Comparison of ENCODE assay signal across 9 mouse cellular contexts in the genomic region with DNA sequence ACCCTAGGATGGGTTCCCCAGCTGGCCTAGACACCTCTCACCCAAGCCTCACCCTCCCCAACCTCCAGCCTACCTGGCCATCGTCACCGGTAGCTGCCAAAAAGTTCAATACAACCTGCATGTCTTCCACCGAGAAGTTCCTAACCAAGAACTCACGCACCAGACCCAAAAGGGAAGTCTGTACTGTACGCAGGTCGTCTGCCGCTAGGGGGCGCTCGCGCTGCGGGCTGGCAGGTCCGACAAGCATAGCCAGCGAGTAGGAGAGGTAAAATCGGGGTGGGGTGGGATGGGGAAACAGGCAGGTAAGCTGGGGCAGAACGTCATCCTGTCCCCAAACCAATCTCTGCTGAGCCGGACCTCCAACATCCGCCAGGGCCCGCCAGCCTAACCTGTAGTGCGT. TPM values are rescaled to one million over a fixed set of nuclear protein-coding genes. Genes with fewer than 3 reads are reported as not detected.
DNase-seq lines count a peak whose midpoint lies in the region; ATAC-seq and TF ChIP-seq lines count a peak whose summit lies in the region.
"Had no signal": no experiment of that assay in that cellular context is flagged by ENCODE, and none has a peak within 500 bp of the region (broad histone marks: within the 10 kb centered on the region; RNA-seq: fewer than 3 reads in every experiment).

No protein-coding gene starts in this region.

- no peaks in the 10 kb centered on the region for H3K79me2 ChIP-seq in MEL (ENCODE audit: control insufficient read depth, insufficient read depth, low read length, poor library complexity)

- no peak overlapping the region for H3K27ac ChIP-seq in MEL (ENCODE audit: control insufficient read depth, low read depth, low read length)
- no peak overlapping the region for H3K27ac ChIP-seq in embryonic fibroblast, embryonic 13.5 days (ENCODE audit: insufficient read depth, low read length)
- no peak overlapping the region for H3K27ac ChIP-seq in heart, embryonic 16.5 days (ENCODE audit: low read length)
- H3K27ac ChIP-seq in layer of hippocampus, adult 2 months = no peak overlapping the region
- H3K27ac ChIP-seq: liver, embryonic 15.5 days had no signal

- TF ChIP-seq POLR2A in MEL (IDR thresholded peaks at IDR 0.05; ENCODE audit: control insufficient read depth in 1 of 2, insufficient read depth in 1 of 2, low read depth in 1 of 2, low read length in 2 of 2, poor library complexity in 1 of 2) = no peak
- no peak for TF ChIP-seq POLR2A in embryonic fibroblast, embryonic 13.5 days (IDR thresholded peaks at IDR 0.05; ENCODE audit: low read depth, low read length)

- no peak overlapping the region for H3K4me2 ChIP-seq in heart, embryonic 16.5 days (ENCODE audit: low read depth, low read length)
- H3K4me2 ChIP-seq: liver, embryonic 15.5 days had no signal

- no peaks in the 10 kb centered on the region for H3K27me3 ChIP-seq in MEL (ENCODE audit: control insufficient read depth in 1 of 2, insufficient read depth in 2 of 2, low read length in 2 of 2)
- no peaks in the 10 kb centered on the region; the same call in 1 of the 2 replicates for H3K27me3 ChIP-seq in heart, embryonic 16.5 days (ENCODE audit: control insufficient read depth, insufficient read depth, low read length)
- H3K27me3 ChIP-seq: liver, embryonic 15.5 days had no signal

- peak; percentile 81 for DNase-seq in MEL (ENCODE audit: low read depth, low spot score)
- DNase-seq in brain, adult 2 months (ENCODE audit: low read depth, low spot score) = peak; percentile 89
- DNase-seq in layer of hippocampus, adult 2 months (ENCODE audit: low spot score in 2 of 2) = peak; percentile 79 to 93
- peak; percentile 87 for DNase-seq in lung, postnatal 25 days (ENCODE audit: low spot score)
- peak; percentile 96 for DNase-seq in right cerebral cortex, postnatal 14 days
- DNase-seq in urinary bladder, postnatal 25 days (ENCODE audit: low spot score) = peak; percentile 96

- TF ChIP-seq EP300 in MEL (IDR thresholded peaks at IDR 0.05; ENCODE audit: low read depth in 1 of 2, low read length in 2 of 2) = no peak

- H3K36me3 ChIP-seq in MEL (ENCODE audit: control insufficient read depth in 1 of 2, insufficient read depth in 2 of 2, low read length in 2 of 2) = no peaks in the 10 kb centered on the region; a peak in 1 of 4 replicates
- peaks cover 16% of the 10 kb centered on the region for H3K36me3 ChIP-seq in heart, embryonic 16.5 days (ENCODE audit: control insufficient read depth, insufficient read depth)

- TF ChIP-seq CTCF in MEL (IDR thresholded peaks at IDR 0.05 in 2 of 3, conservative IDR thresholded peaks at IDR 0.05 in 1 of 3; ENCODE audit: control insufficient read depth in 1 of 3, insufficient read depth in 1 of 3, low read depth in 2 of 3, low read length in 3 of 3, poor library complexity in 1 of 3, severe bottlenecking in 1 of 3) = peak; percentile 92 to 100 (median 95)
- TF ChIP-seq CTCF in embryonic fibroblast, embryonic 13.5 days (IDR thresholded peaks at IDR 0.05; ENCODE audit: borderline replicate concordance, insufficient read depth, low read length) = peak; percentile 95
- TF ChIP-seq CTCF in layer of hippocampus, adult 2 months (conservative IDR thresholded peaks at IDR 0.05) = peak; percentile 86

- ATAC-seq in heart, embryonic 16.5 days (replicated peaks; ENCODE audit: extremely low read depth, insufficient read depth, low FRiP score) = 0 out of 2 replicates have a peak, but pooled peaks have one; percentile 25

- TF ChIP-seq RAD21 in MEL (IDR thresholded peaks at IDR 0.05; ENCODE audit: low read depth, low read length) = peak; percentile 88

- no peak overlapping the region for H3K9ac ChIP-seq in MEL (ENCODE audit: control insufficient read depth, low read depth, low read length, poor library complexity, severe bottlenecking)
- H3K9ac ChIP-seq in heart, embryonic 16.5 days (ENCODE audit: low read length) = no peak overlapping the region
- H3K9ac ChIP-seq: liver, embryonic 15.5 days had no signal

- H3K9me3 ChIP-seq in MEL (replicated peaks; ENCODE audit: insufficient read depth, low read length) = no peaks in the 10 kb centered on the region
- no peaks in the 10 kb centered on the region for H3K9me3 ChIP-seq in heart, embryonic 16.5 days (replicated peaks; ENCODE audit: control insufficient read depth, low read length)
- H3K9me3 ChIP-seq: liver, embryonic 15.5 days had no signal

- WGBS in heart, embryonic 16.5 days = 11% methylated on average over 19 of the region's 19 CpGs

- no peaks in the 10 kb centered on the region for H3K4me1 ChIP-seq in MEL (ENCODE audit: control insufficient read depth in 1 of 2, insufficient read depth in 2 of 2, low read length in 2 of 2)
- H3K4me1 ChIP-seq in embryonic fibroblast, embryonic 13.5 days (ENCODE audit: control insufficient read depth, insufficient read depth, low read length) = no peaks in the 10 kb centered on the region
- H3K4me1 ChIP-seq in heart, embryonic 16.5 days (ENCODE audit: control insufficient read depth, insufficient read depth, low read length) = no peaks in the 10 kb centered on the region; the same call in 1 of the 2 replicates
- H3K4me1 ChIP-seq: liver, embryonic 15.5 days had no signal

- no peak overlapping the region for H3K4me3 ChIP-seq in MEL (ENCODE audit: control insufficient read depth in 1 of 2, insufficient read depth in 1 of 2, low read depth in 2 of 2, low read length in 2 of 2)
- no peak overlapping the region for H3K4me3 ChIP-seq in embryonic fibroblast, embryonic 13.5 days (ENCODE audit: insufficient read depth, low read length)
- no peak overlapping the region for H3K4me3 ChIP-seq in heart, embryonic 16.5 days (ENCODE audit: low read length)
- H3K4me3 ChIP-seq in layer of hippocampus, adult 2 months = no peak overlapping the region
- H3K4me3 ChIP-seq: liver, embryonic 15.5 days had no signal

TF ChIP-seq in MEL, 35 proteins besides CTCF, POLR2A, EP300 and RAD21:
- TF ChIP-seq MAX (IDR thresholded peaks at IDR 0.05; ENCODE audit: low read length) (no peak), SMC3 (IDR thresholded peaks at IDR 0.05; ENCODE audit: low read depth, low read length) (peak; percentile 98), ZC3H11A (IDR thresholded peaks at IDR 0.05; ENCODE audit: low read depth, low read length) (peak; percentile 95), TCF12 (IDR thresholded peaks at IDR 0.05; ENCODE audit: low read depth, low read length) (no peak)

RNA-seq across cellular contexts. Expression of a gene that starts 11.0 kb away (rescaled TPM):
- total RNA-seq in MEL (2012; rRNA removed) = 0.33 and 0.58 TPM in 2 replicates
- 1 to 10 TPM in 1 of 2 experiments, not detected in 1; 1.1 TPM for polyA plus RNA-seq in MEL (2012; ENCODE audit: insufficient read depth in 1 of 2, insufficient read length in 2 of 2, low read depth in 1 of 2, low replicate concordance in 2 of 2, missing spikeins in 1 of 2)
- 107 and 109 TPM in 2 replicates for polyA plus RNA-seq in embryonic fibroblast, embryonic 13.5 days (2011; ENCODE audit: insufficient read length, low read depth, missing spikeins)
- polyA plus RNA-seq in heart, embryonic 16.5 days (2015; fragmentation: Nextera tagmentation; extraction: Ambion mirVana) = 16.4 and 17.2 TPM in 2 replicates
- 1 to 10 TPM; 1.9 to 3.4 TPM for total RNA-seq in layer of hippocampus, adult 2 months (2021)

RNA-seq across cellular contexts. Expression of a gene that starts 18.7 kb away (rescaled TPM):
- total RNA-seq in MEL (2012; rRNA removed) = 7.0 and 9.3 TPM in 2 replicates
- polyA plus RNA-seq in MEL (2012; ENCODE audit: insufficient read depth in 1 of 2, insufficient read length in 2 of 2, low read depth in 1 of 2, low replicate concordance in 2 of 2, missing spikeins in 1 of 2) = 10 to 100 TPM in 1 of 2 experiments, not detected in 1; 17.2 TPM
- polyA plus RNA-seq in embryonic fibroblast, embryonic 13.5 days (2011; ENCODE audit: insufficient read length, low read depth, missing spikeins) = 1.8 TPM in 2 replicates
- 3.3 and 3.8 TPM in 2 replicates for polyA plus RNA-seq in heart, embryonic 16.5 days (2015; fragmentation: Nextera tagmentation; extraction: Ambion mirVana)
- 10 to 100 TPM; 17.7 to 18.0 TPM for total RNA-seq in layer of hippocampus, adult 2 months (2021)

RNA-seq across cellular contexts. Expression of a gene that starts 21.1 kb away (rescaled TPM):
- 122 and 129 TPM in 2 replicates for total RNA-seq in MEL (2012; rRNA removed)
- polyA plus RNA-seq in MEL (2012; ENCODE audit: insufficient read depth in 1 of 2, insufficient read length in 2 of 2, low read depth in 1 of 2, low replicate concordance in 2 of 2, missing spikeins in 1 of 2) = 100 to 1,000 TPM in 1 of 2 experiments, not detected in 1; 112 TPM
- polyA plus RNA-seq in embryonic fibroblast, embryonic 13.5 days (2011; ENCODE audit: insufficient read length, low read depth, missing spikeins) = 34.4 and 43.2 TPM in 2 replicates
- polyA plus RNA-seq in heart, embryonic 16.5 days (2015; fragmentation: Nextera tagmentation; extraction: Ambion mirVana) = 139 and 147 TPM in 2 replicates
- total RNA-seq in layer of hippocampus, adult 2 months (2021) = 10 to 100 TPM; 50.2 to 66.0 TPM
